Mouse (Mus musculus) lung, postnatal 0 days (tissue): ENCODE measurements at regions not wholly inside any gene's neighbourhood (a gene's known extent, or its start where the extent isn't known, plus 50 kb on each side); places are given as distances from the start of the nearest gene placed in this dataset.

ENCODE experiments used
- ATAC-seq: fragments of 200-750 bp; cut with Nextera tagmentation; 2 replicates; pipeline ENCODE4 v1.8.0; 2017; ENCODE audit warnings: moderate library complexity
- DNase-seq: peaks from one replicate; pipeline ENCODE4 v3.0.0-alpha.2; 2016; ENCODE audit warnings: low spot score
- H3K27ac ChIP-seq: fragments of 300-500 bp; sonication (generic); 2 replicates; pipeline ENCODE4 v1.5.1; 2014; ENCODE audit warnings: antibody characterized with exemption, mild to moderate bottlenecking, low read length, mixed read lengths
- H3K27me3 ChIP-seq: fragments of 300-500 bp; sonication (generic); replicated peaks from 2 replicates; pipeline ENCODE4 v1.6.1; 2014; ENCODE audit warnings: low read length, mixed read lengths; ENCODE audit not compliant: insufficient read depth
- H3K36me3 ChIP-seq: fragments of 300-500 bp; sonication (generic); 2 replicates; pipeline ENCODE4 v1.6.1; 2014; ENCODE audit warnings: low read length, mixed read lengths; ENCODE audit not compliant: insufficient read depth
- H3K4me1 ChIP-seq: fragments of 300-500 bp; sonication (generic); 2 replicates; pipeline ENCODE4 v1.6.1; 2014; ENCODE audit warnings: antibody characterized with exemption, low read depth, low read length, mixed read lengths; ENCODE audit not compliant: insufficient read depth
- H3K4me2 ChIP-seq: fragments of 300-500 bp; sonication (generic); replicated peaks from 2 replicates; pipeline ENCODE4 v1.6.1; 2014; ENCODE audit warnings: low read depth, mild to moderate bottlenecking, low read length, moderate library complexity, mixed read lengths
- H3K4me3 ChIP-seq: fragments of 300-500 bp; sonication (generic); 2 replicates; pipeline ENCODE4 v1.5.1; 2014; ENCODE audit warnings: low read depth, low read length
- H3K9ac ChIP-seq: fragments of 300-500 bp; sonication (generic); replicated peaks from 2 replicates; pipeline ENCODE4 v1.6.1; 2014; ENCODE audit warnings: low read depth, mild to moderate bottlenecking
- H3K9me3 ChIP-seq: fragments of 300-500 bp; sonication (generic); 2 replicates; pipeline ENCODE4 v1.6.1; 2016; ENCODE audit warnings: low read length, mixed read lengths
- CTCF ChIP-seq: IDR thresholded peaks from 2 replicates; pipeline ENCODE4 v1.5.1; 2016; ENCODE audit warnings: antibody characterized with exemption, mild to moderate bottlenecking
- EP300 ChIP-seq: IDR thresholded peaks from 2 replicates; pipeline ENCODE4 v1.6.1; 2016; ENCODE audit warnings: antibody characterized with exemption, mild to moderate bottlenecking, control low read depth
- WGBS: fragments of 180-500 bp; shearing (Covaris S2); extraction: QIAGEN DNeasy Blood & Tissue Kit; methylation state at CpG from one replicate; pipeline ENCODE4 v1.1.7; 2014; 5-methylcytosine and 5-hydroxymethylcytosine counted together

- no peak overlapping the region for H3K9ac ChIP-seq
- no peak overlapping the region for H3K4me3 ChIP-seq
- ATAC-seq (no peak), DNase-seq (peak; percentile 16)
- H3K36me3 ChIP-seq: no peaks in the 10 kb centered on the region
- H3K27me3 ChIP-seq: no peaks in the 10 kb centered on the region
- no peak overlapping the region for H3K27ac ChIP-seq
- no peaks in the 10 kb centered on the region for H3K4me1 ChIP-seq
- TF ChIP-seq EP300 (no peak), CTCF (peak; percentile 74)
- no peak overlapping the region for H3K4me2 ChIP-seq
- no peaks in the 10 kb centered on the region for H3K9me3 ChIP-seq
Measured at GRCm38 (mm10) chr7:137783954-137784353, 346.5 kb downstream of the Glrx3 start.

- no peak overlapping the region for H3K27ac ChIP-seq
- DNase-seq (peak; percentile 22), ATAC-seq (no peak)
- TF ChIP-seq CTCF: no peak
- TF ChIP-seq EP300: no peak
- H3K36me3 ChIP-seq: no peaks in the 10 kb centered on the region
- H3K27me3 ChIP-seq: no peaks in the 10 kb centered on the region
- no peak overlapping the region for H3K9ac ChIP-seq
- no peaks in the 10 kb centered on the region for H3K4me1 ChIP-seq
- no peak overlapping the region for H3K4me2 ChIP-seq
- H3K9me3 ChIP-seq: no peaks in the 10 kb centered on the region
- 34% methylated on average over 6 of the region's 6 CpGs for WGBS
- H3K4me3 ChIP-seq: no peak overlapping the region
Measured at GRCm38 (mm10) chr7:137805361-137805760, 367.9 kb downstream of the Glrx3 start.

GRCm38 (mm10) chr7:137812839-137813238 is 375.4 kb downstream of the Glrx3 start:
- TF ChIP-seq EP300 (no peak), CTCF (no peak)
- no peak overlapping the region for H3K4me2 ChIP-seq
- no peaks in the 10 kb centered on the region for H3K9me3 ChIP-seq
- no peak overlapping the region for H3K27ac ChIP-seq
- DNase-seq (no peak), ATAC-seq (no peak)
- 60% methylated on average over 3 of the region's 3 CpGs for WGBS
- H3K4me1 ChIP-seq: no peaks in the 10 kb centered on the region
- H3K27me3 ChIP-seq: no peaks in the 10 kb centered on the region
- H3K36me3 ChIP-seq: no peaks in the 10 kb centered on the region
- no peak overlapping the region for H3K9ac ChIP-seq
- H3K4me3 ChIP-seq: no peak overlapping the region

GRCm38 (mm10) chr7:137840520-137840919 is 403.1 kb downstream of the Glrx3 start:
- ATAC-seq (no peak), DNase-seq (no peak)
- Histone ChIP-seq H3K27me3 (no peaks in the 10 kb centered on the region), H3K9me3 (no peaks in the 10 kb centered on the region), H3K4me3 (no peak overlapping the region), H3K9ac (no peak overlapping the region), H3K4me1 (no peaks in the 10 kb centered on the region), H3K27ac (no peak overlapping the region), H3K36me3 (no peaks in the 10 kb centered on the region), H3K4me2 (no peak overlapping the region)
- WGBS: 71% methylated on average over 2 of the region's 2 CpGs
- no peak for TF ChIP-seq EP300
- no peak for TF ChIP-seq CTCF

- no peak overlapping the region for H3K27ac ChIP-seq
- ATAC-seq: no peak
- 50% methylated on average over 5 of the region's 5 CpGs for WGBS
Measured at GRCm38 (mm10) chr7:137841044-137841443, 403.6 kb downstream of the Glrx3 start.

GRCm38 (mm10) chr7:137841456-137842100 is 404.2 kb downstream of the Glrx3 start:
- Histone ChIP-seq H3K9ac (no peak overlapping the region), H3K4me1 (no peaks in the 10 kb centered on the region), H3K4me2 (no peak overlapping the region), H3K4me3 (no peak overlapping the region), H3K27me3 (no peaks in the 10 kb centered on the region), H3K9me3 (no peaks in the 10 kb centered on the region), H3K36me3 (no peaks in the 10 kb centered on the region), H3K27ac (no peak overlapping the region)
- no peak for TF ChIP-seq CTCF
- no peak for TF ChIP-seq EP300
- ATAC-seq: no peak
- 39% methylated on average over 8 of the region's 8 CpGs for WGBS
- DNase-seq: no peak

More at GRCm38 (mm10) chr7:137841044-137841443, 403.6 kb downstream of the Glrx3 start:
- Histone ChIP-seq H3K4me3 (no peak overlapping the region), H3K4me2 (no peak overlapping the region), H3K36me3 (no peaks in the 10 kb centered on the region), H3K4me1 (no peaks in the 10 kb centered on the region), H3K9me3 (no peaks in the 10 kb centered on the region), H3K27me3 (no peaks in the 10 kb centered on the region), H3K9ac (no peak overlapping the region)
- TF ChIP-seq CTCF (no peak), EP300 (no peak)
- DNase-seq: no peak

- Histone ChIP-seq H3K4me1 (no peaks in the 10 kb centered on the region), H3K27ac (no peak overlapping the region), H3K4me3 (no peak overlapping the region), H3K9ac (no peak overlapping the region), H3K36me3 (no peaks in the 10 kb centered on the region), H3K9me3 (no peaks in the 10 kb centered on the region), H3K4me2 (no peak overlapping the region), H3K27me3 (no peaks in the 10 kb centered on the region)
- ATAC-seq (no peak), DNase-seq (no peak)
- no peak for TF ChIP-seq EP300
- no peak for TF ChIP-seq CTCF
- 80% methylated on average over 11 of the region's 11 CpGs for WGBS
Measured at GRCm38 (mm10) chr7:137847856-137848255, 410.4 kb downstream of the Glrx3 start.
